In genomic region chr10:44904520-44904919, GRCm38 (mm10) we compare ENCODE assay signal across 33 mouse cellular contexts.
"Had no signal": no experiment of that assay in that cellular context is flagged by ENCODE, and none has a peak within 500 bp of the region (broad histone marks: within the 10 kb centered on the region; RNA-seq: fewer than 3 reads in every experiment).

No protein-coding gene starts in this region.

- H3K36me3 ChIP-seq: heart, embryonic 10.5 days; heart, embryonic 12.5 days; heart, embryonic 13.5 days; heart, embryonic 15.5 days; hindbrain, embryonic 10.5 days; hindbrain, embryonic 12.5 days; hindbrain, embryonic 13.5 days; hindbrain, embryonic 15.5 days; kidney, embryonic 15.5 days had no signal

- H3K4me1 ChIP-seq: heart, embryonic 10.5 days; heart, embryonic 12.5 days; heart, embryonic 13.5 days; heart, embryonic 15.5 days; hindbrain, embryonic 10.5 days; hindbrain, embryonic 12.5 days; hindbrain, embryonic 13.5 days; hindbrain, embryonic 15.5 days; kidney, embryonic 15.5 days had no signal

- ATAC-seq: hindbrain, embryonic 16.5 days; hindbrain, postnatal 0 days; inflammation-experienced regulatory T-cells, adult 6 months had no signal

- H3K9ac ChIP-seq: heart, embryonic 12.5 days; heart, embryonic 13.5 days; heart, embryonic 15.5 days; hindbrain, embryonic 12.5 days; hindbrain, embryonic 13.5 days; hindbrain, embryonic 14.5 days; hindbrain, embryonic 15.5 days; kidney, embryonic 15.5 days had no signal

- DNase-seq: heart, postnatal 10 days; heart, postnatal 14 days; heart, postnatal 36 days; heart, postnatal 4 days; kidney, adult 11 months; kidney, adult 18-20 months; kidney, adult 2 months; kidney, adult 8-10 months; kidney, adult 9 months; kidney, postnatal 10 days; kidney, postnatal 14 days; kidney, postnatal 25 days; kidney, postnatal 36 days; kidney, postnatal 4 days; layer of hippocampus, adult 9-11 months; layer of hippocampus, postnatal 36 days had no signal

- H3K4me2 ChIP-seq: heart, embryonic 11.5 days; heart, embryonic 12.5 days; heart, embryonic 13.5 days; heart, embryonic 15.5 days; hindbrain, embryonic 12.5 days; hindbrain, embryonic 13.5 days; hindbrain, embryonic 14.5 days; hindbrain, embryonic 15.5 days; kidney, embryonic 15.5 days had no signal

- H3K9me3 ChIP-seq: heart, embryonic 10.5 days; heart, embryonic 15.5 days; hindbrain, embryonic 10.5 days; hindbrain, embryonic 13.5 days; hindbrain, embryonic 15.5 days had no signal

- H3K27ac ChIP-seq: heart, embryonic 10.5 days; heart, embryonic 13.5 days; heart, embryonic 15.5 days; hindbrain, embryonic 10.5 days; hindbrain, embryonic 12.5 days; hindbrain, embryonic 13.5 days; hindbrain, embryonic 14.5 days; hindbrain, embryonic 15.5 days; hindbrain, postnatal 0 days; kidney, embryonic 15.5 days; kidney, postnatal 0 days; layer of hippocampus, adult 2 months; left cerebral cortex, adult 2 months had no signal

- H3K27me3 ChIP-seq: heart, embryonic 12.5 days; heart, embryonic 13.5 days; heart, embryonic 15.5 days; hindbrain, embryonic 12.5 days; hindbrain, embryonic 13.5 days; hindbrain, embryonic 15.5 days; kidney, embryonic 15.5 days had no signal

- H3K4me3 ChIP-seq: heart, embryonic 10.5 days; heart, embryonic 12.5 days; heart, embryonic 13.5 days; heart, embryonic 15.5 days; hindbrain, embryonic 10.5 days; hindbrain, embryonic 12.5 days; hindbrain, embryonic 13.5 days; hindbrain, embryonic 15.5 days; kidney, embryonic 15.5 days; layer of hippocampus, adult 2 months; left cerebral cortex, adult 2 months had no signal
